In genomic region chr1:106517099-106517498, GRCm38 (mm10) we compare ENCODE assay signal across 22 mouse cellular contexts.
"Had no signal": no experiment of that assay in that cellular context is flagged by ENCODE, and none has a peak within 500 bp of the region (broad histone marks: within the 10 kb centered on the region; RNA-seq: fewer than 3 reads in every experiment).

No protein-coding gene starts in this region.

- H3K27ac ChIP-seq: hindbrain, postnatal 0 days; kidney, postnatal 0 days; layer of hippocampus, adult 2 months; limb, embryonic 10.5 days; limb, embryonic 13.5 days; liver, embryonic 14.5 days; macrophage; midbrain, embryonic 12.5 days; midbrain, embryonic 15.5 days; neural tube, embryonic 12.5 days; neural tube, embryonic 15.5 days had no signal

- DNase-seq: kidney, adult 2 months; kidney, postnatal 25 days; layer of hippocampus, adult 9-11 months; layer of hippocampus, postnatal 36 days; liver; lung, adult 2 months; right cerebral cortex, adult 18-20 months; right cerebral cortex, postnatal 14 days; right cerebral cortex, postnatal 4 days; thymus, adult 18-20 months had no signal

- H3K4me2 ChIP-seq: limb, embryonic 13.5 days; midbrain, embryonic 12.5 days; midbrain, embryonic 15.5 days; neural tube, embryonic 12.5 days; neural tube, embryonic 15.5 days had no signal

- H3K4me1 ChIP-seq: limb, embryonic 10.5 days; limb, embryonic 13.5 days; midbrain, embryonic 12.5 days; midbrain, embryonic 15.5 days; neural tube, embryonic 12.5 days; neural tube, embryonic 15.5 days had no signal

- H3K9ac ChIP-seq: limb, embryonic 13.5 days; liver, embryonic 14.5 days; midbrain, embryonic 12.5 days; midbrain, embryonic 15.5 days; neural tube, embryonic 12.5 days; neural tube, embryonic 15.5 days had no signal

- H3K27me3 ChIP-seq: limb, embryonic 13.5 days; midbrain, embryonic 12.5 days; midbrain, embryonic 15.5 days; neural tube, embryonic 12.5 days; neural tube, embryonic 15.5 days had no signal

- H3K4me3 ChIP-seq: layer of hippocampus, adult 2 months; limb, embryonic 10.5 days; limb, embryonic 13.5 days; midbrain, embryonic 12.5 days; midbrain, embryonic 15.5 days; neural tube, embryonic 12.5 days; neural tube, embryonic 15.5 days had no signal

- ATAC-seq: hindbrain, postnatal 0 days; inflammation-experienced regulatory T-cells, adult 6 months; midbrain, embryonic 15.5 days had no signal

- H3K9me3 ChIP-seq: limb, embryonic 10.5 days; limb, embryonic 13.5 days; midbrain, embryonic 12.5 days; midbrain, embryonic 15.5 days; neural tube, embryonic 12.5 days; neural tube, embryonic 15.5 days had no signal

- H3K36me3 ChIP-seq: limb, embryonic 10.5 days; limb, embryonic 13.5 days; midbrain, embryonic 12.5 days; midbrain, embryonic 15.5 days; neural tube, embryonic 12.5 days; neural tube, embryonic 15.5 days had no signal
